Mouse (Mus musculus) limb, embryonic 10.5 days (tissue): ENCODE data around the gene Asic2. TPM values are rescaled to one million over a fixed set of nuclear protein-coding genes. Genes with fewer than 3 reads are reported as not detected.
A peak's percentile ranks its signal among the peaks of the same experiment; 100 is the strongest.
"Not testable (repeated sequence)": the region's sequence is repeated elsewhere in the genome, so short reads cannot be mapped to it uniquely, and the experiment has no call there.

ENCODE experiments used
- DNase-seq: peaks from one replicate; pipeline ENCODE4 v3.0.0-alpha.2; 2017; ENCODE audit warnings: low spot score
- H3K27ac ChIP-seq: fragments of 300-500 bp; sonication (generic); 2 replicates; pipeline ENCODE4 v1.5.1; 2016; ENCODE audit warnings: mild to moderate bottlenecking
- H3K27me3 ChIP-seq: fragments of 300-500 bp; sonication (generic); 2 replicates; pipeline ENCODE4 v1.6.1; 2016; ENCODE audit warnings: low read depth, mild to moderate bottlenecking; ENCODE audit not compliant: poor library complexity, severe bottlenecking
- H3K36me3 ChIP-seq: fragments of 300-500 bp; sonication (generic); 2 replicates; pipeline ENCODE4 v1.6.1; 2016; ENCODE audit warnings: mild to moderate bottlenecking, moderate library complexity
- H3K4me1 ChIP-seq: fragments of 300-500 bp; sonication (generic); 2 replicates; pipeline ENCODE4 v1.6.1; 2016
- H3K4me3 ChIP-seq: fragments of 300-500 bp; sonication (generic); 2 replicates; pipeline ENCODE4 v1.5.1; 2016; ENCODE audit warnings: mild to moderate bottlenecking, moderate library complexity
- H3K9me3 ChIP-seq: fragments of 300-500 bp; sonication (generic); replicated peaks from 2 replicates; pipeline ENCODE4 v1.6.1; 2016; ENCODE audit warnings: mild to moderate bottlenecking
- WGBS: fragments of 180-500 bp; shearing (Covaris S2); methylation state at CpG from one replicate; pipeline ENCODE4 v1.1.7; 2016; 5-methylcytosine and 5-hydroxymethylcytosine counted together
- polyA plus RNA-seq: library from polyadenylated mRNA; unstranded; fragments of >200 nt; fragmentation: Nextera tagmentation; extraction: Ambion mirVana; gene quantifications from 2 replicates; pipeline ENCODE4 v1.2.1, GENCODE M21; 2016

Gene Asic2
- polyA plus RNA-seq, 1 experiment from 2014 or later, result 1.1 TPM

GRCm38 (mm10) chr11:81392855-81393254 is 575.4 kb downstream of the Asic2 start:
- H3K4me1 ChIP-seq, result peaks cover 23% of the 10 kb centered on the region
- no peaks in the 10 kb centered on the region; the same call in 1 of the 2 replicates for H3K27me3 ChIP-seq
- H3K36me3 ChIP-seq, result no peaks in the 10 kb centered on the region
- H3K4me3 ChIP-seq, result no peak overlapping the region
- peak; percentile 48 for DNase-seq
- H3K27ac ChIP-seq, result peak overlapping the region; percentile 21; the same call in 1 of the 2 replicates
- H3K9me3 ChIP-seq, result no peaks in the 10 kb centered on the region
- WGBS, result 41% methylated on average over 9 of the region's 9 CpGs

GRCm38 (mm10) chr11:81386185-81386584 is 582.1 kb downstream of the Asic2 start:
- 72% methylated on average over 2 of the region's 2 CpGs for WGBS
- Histone ChIP-seq H3K27ac (peak overlapping the region; percentile 42; the same call in 1 of the 2 replicates), H3K27me3 (no peaks in the 10 kb centered on the region), H3K9me3 (no peaks in the 10 kb centered on the region), H3K36me3 (no peaks in the 10 kb centered on the region), H3K4me1 (peaks cover 53% of the 10 kb centered on the region), H3K4me3 (no peak overlapping the region)
- no peak for DNase-seq

- Histone ChIP-seq H3K27ac (peak overlapping the region; percentile 75), H3K9me3 (no peaks in the 10 kb centered on the region), H3K4me3 (no peak overlapping the region), H3K27me3 (no peaks in the 10 kb centered on the region), H3K4me1 (peaks cover 58% of the 10 kb centered on the region), H3K36me3 (no peaks in the 10 kb centered on the region)
- no peak for DNase-seq
Measured at GRCm38 (mm10) chr11:81385547-81385946, 582.7 kb downstream of the Asic2 start.

- no peak overlapping the region for H3K27ac ChIP-seq
- no peaks in the 10 kb centered on the region for H3K9me3 ChIP-seq
- no peaks in the 10 kb centered on the region for H3K36me3 ChIP-seq
- DNase-seq, result peak; percentile 77
- no peaks in the 10 kb centered on the region for H3K27me3 ChIP-seq
- no peak overlapping the region for H3K4me3 ChIP-seq
- peaks cover 39% of the 10 kb centered on the region for H3K4me1 ChIP-seq
Measured at GRCm38 (mm10) chr11:81374841-81375240, 593.4 kb downstream of the Asic2 start.

- no peak for DNase-seq
- H3K4me1 ChIP-seq, result peaks cover 46% of the 10 kb centered on the region
- no peaks in the 10 kb centered on the region for H3K27me3 ChIP-seq
- H3K9me3 ChIP-seq, result no peaks in the 10 kb centered on the region
- H3K4me3 ChIP-seq, result no peak overlapping the region
- H3K36me3 ChIP-seq, result no peaks in the 10 kb centered on the region
- WGBS, result 72% methylated on average over 8 of the region's 8 CpGs
- H3K27ac ChIP-seq, result peak overlapping the region; percentile 19; the same call in 1 of the 2 replicates
Measured at GRCm38 (mm10) chr11:81374003-81374710, 594.1 kb downstream of the Asic2 start.

- Histone ChIP-seq H3K9me3 (no peaks in the 10 kb centered on the region), H3K27me3 (no peaks in the 10 kb centered on the region), H3K4me1 (peaks cover 50% of the 10 kb centered on the region), H3K27ac (peak overlapping the region; percentile 74), H3K36me3 (no peaks in the 10 kb centered on the region), H3K4me3 (no peak overlapping the region)
- peak; percentile 45 for DNase-seq
- 20% methylated on average over 8 of the region's 8 CpGs for WGBS
Measured at GRCm38 (mm10) chr11:81371545-81371944, 596.7 kb downstream of the Asic2 start.

GRCm38 (mm10) chr11:81370426-81370810 is 597.8 kb downstream of the Asic2 start:
- Histone ChIP-seq H3K27ac (peak overlapping the region; percentile 74), H3K27me3 (no peaks in the 10 kb centered on the region), H3K4me3 (no peak overlapping the region), H3K4me1 (peaks cover 50% of the 10 kb centered on the region), H3K36me3 (no peaks in the 10 kb centered on the region), H3K9me3 (no peaks in the 10 kb centered on the region)
- WGBS, result 31% methylated on average over 8 of the region's 8 CpGs
- no peak for DNase-seq

- DNase-seq, result peak; percentile 44
- H3K36me3 ChIP-seq, result no peaks in the 10 kb centered on the region
- H3K27ac ChIP-seq, result peak overlapping the region; percentile 74
- WGBS, result 33% methylated on average over 10 of the region's 10 CpGs
- H3K4me1 ChIP-seq, result peaks cover 50% of the 10 kb centered on the region
- H3K4me3 ChIP-seq, result 0 out of 2 replicates have a peak overlapping the region, but pooled peaks have one; percentile 6
- H3K9me3 ChIP-seq, result no peaks in the 10 kb centered on the region
- H3K27me3 ChIP-seq, result no peaks in the 10 kb centered on the region
Measured at GRCm38 (mm10) chr11:81369497-81370425, 598.5 kb downstream of the Asic2 start.

- Histone ChIP-seq H3K27me3 (no peaks in the 10 kb centered on the region), H3K9me3 (no peaks in the 10 kb centered on the region), H3K27ac (no peak overlapping the region), H3K4me3 (no peak overlapping the region), H3K4me1 (peaks cover 23% of the 10 kb centered on the region), H3K36me3 (no peaks in the 10 kb centered on the region)
- no peak for DNase-seq
- WGBS, result 94% methylated on average over 3 of the region's 3 CpGs
Measured at GRCm38 (mm10) chr11:81364442-81364841, 603.8 kb downstream of the Asic2 start.

GRCm38 (mm10) chr11:81362461-81362860 is 605.8 kb downstream of the Asic2 start:
- WGBS, result 65% methylated on average over 3 of the region's 3 CpGs
- Histone ChIP-seq H3K4me1 (peaks cover 15% of the 10 kb centered on the region), H3K27ac (no peak overlapping the region), H3K27me3 (no peaks in the 10 kb centered on the region), H3K36me3 (no peaks in the 10 kb centered on the region), H3K4me3 (no peak overlapping the region), H3K9me3 (no peaks in the 10 kb centered on the region)
- no peak for DNase-seq

GRCm38 (mm10) chr11:81361040-81361439 is 607.2 kb downstream of the Asic2 start:
- no peak for DNase-seq
- H3K4me3 ChIP-seq, result no peak overlapping the region
- WGBS, result 59% methylated on average over 4 of the region's 4 CpGs
- H3K36me3 ChIP-seq, result no peaks in the 10 kb centered on the region
- no peaks in the 10 kb centered on the region for H3K9me3 ChIP-seq
- no peak overlapping the region for H3K27ac ChIP-seq
- peaks cover 15% of the 10 kb centered on the region for H3K4me1 ChIP-seq
- H3K27me3 ChIP-seq, result no peaks in the 10 kb centered on the region

- not testable (repeated sequence) for DNase-seq, H3K27ac ChIP-seq, H3K4me1 ChIP-seq, H3K27me3 ChIP-seq, H3K9me3 ChIP-seq, H3K4me3 ChIP-seq, H3K36me3 ChIP-seq
- WGBS, result 71% methylated on average over 6 of the region's 6 CpGs
Measured at GRCm38 (mm10) chr11:81350498-81350897, 617.8 kb downstream of the Asic2 start.

- Histone ChIP-seq H3K27ac (no peak overlapping the region), H3K4me3 (no peak overlapping the region), H3K36me3 (no peaks in the 10 kb centered on the region), H3K4me1 (no peaks in the 10 kb centered on the region), H3K27me3 (no peaks in the 10 kb centered on the region), H3K9me3 (no peaks in the 10 kb centered on the region)
- no peak for DNase-seq
- WGBS, result 83% methylated on average over 2 of the region's 2 CpGs
Measured at GRCm38 (mm10) chr11:81331977-81332376, 636.3 kb downstream of the Asic2 start.
